Mouse (Mus musculus): Measurements from ENCODE around the gene Ldlr. TPM values are rescaled to one million over a fixed set of nuclear protein-coding genes. Genes with fewer than 3 reads are reported as not detected.
"Not testable (repeated sequence)": the region's sequence is repeated elsewhere in the genome, so short reads cannot be mapped to it uniquely, and the experiment has no call there.

Gene Ldlr
- 55.2 and 57.3 TPM in 2 replicates for polyA plus RNA-seq (2016; fragmentation: Nextera tagmentation; extraction: Ambion mirVana)

GRCm38 (mm10) chr9:21723377-21724146, at the start of gene Ldlr:
Gene Ldlr (plus strand): TSS chr9:21723483.
- H3K27ac ChIP-seq: peak within 1 kb of the TSS; percentile 94
- no peaks in the 10 kb centered on the region for H3K9me3 ChIP-seq (replicated peaks)
- peaks cover 45% of the 10 kb centered on the region for H3K36me3 ChIP-seq
- under 1% methylated on average over 47 of the region's 47 CpGs for WGBS
- DNase-seq (ENCODE audit: low spot score): peak; percentile 89
- H3K4me3 ChIP-seq: peak within 1 kb of the TSS; percentile 82
- no peaks in the 10 kb centered on the region for H3K27me3 ChIP-seq (ENCODE audit: low read depth, poor library complexity, severe bottlenecking)
- peaks cover 36% of the 10 kb centered on the region for H3K4me1 ChIP-seq

- Histone ChIP-seq H3K4me1 (no peaks in the 10 kb centered on the region), H3K36me3 (peaks cover 98% of the 10 kb centered on the region), H3K4me3 (no peak overlapping the region), H3K9me3 (replicated peaks) (no peaks in the 10 kb centered on the region), H3K27me3 (ENCODE audit: low read depth, poor library complexity, severe bottlenecking) (no peaks in the 10 kb centered on the region), H3K27ac (no peak overlapping the region)
- DNase-seq (ENCODE audit: low spot score): no peak
- 97% methylated on average over 17 of the region's 17 CpGs for WGBS
Measured at GRCm38 (mm10) chr9:21677706-21678105, 45.6 kb upstream of the Ldlr start.

GRCm38 (mm10) chr9:21680448-21680847, 42.8 kb upstream of the Ldlr start:
- Histone ChIP-seq H3K27ac (no peak overlapping the region), H3K4me1 (no peaks in the 10 kb centered on the region), H3K9me3 (replicated peaks) (no peaks in the 10 kb centered on the region), H3K27me3 (ENCODE audit: low read depth, poor library complexity, severe bottlenecking) (no peaks in the 10 kb centered on the region), H3K4me3 (no peak overlapping the region), H3K36me3 (peaks cover 98% of the 10 kb centered on the region)
- 93% methylated on average over 4 of the region's 4 CpGs for WGBS
- DNase-seq (ENCODE audit: low spot score): no peak

GRCm38 (mm10) chr9:21682827-21683226, 40.5 kb upstream of the Ldlr start:
- H3K4me3 ChIP-seq: no peak overlapping the region
- H3K9me3 ChIP-seq (replicated peaks): no peaks in the 10 kb centered on the region
- no peak overlapping the region for H3K27ac ChIP-seq
- 87% methylated on average over 4 of the region's 4 CpGs for WGBS
- H3K36me3 ChIP-seq: peaks cover 98% of the 10 kb centered on the region
- H3K4me1 ChIP-seq: no peaks in the 10 kb centered on the region
- H3K27me3 ChIP-seq (ENCODE audit: low read depth, poor library complexity, severe bottlenecking): no peaks in the 10 kb centered on the region
- no peak for DNase-seq (ENCODE audit: low spot score)

GRCm38 (mm10) chr9:21683897-21684296, 39.4 kb upstream of the Ldlr start:
- DNase-seq (ENCODE audit: low spot score): no peak
- 84% methylated on average over 3 of the region's 3 CpGs for WGBS
- peaks cover 98% of the 10 kb centered on the region for H3K36me3 ChIP-seq

GRCm38 (mm10) chr9:21688554-21688953, 34.7 kb upstream of the Ldlr start:
- Histone ChIP-seq H3K4me1 (no peaks in the 10 kb centered on the region), H3K9me3 (replicated peaks) (no peaks in the 10 kb centered on the region), H3K27me3 (ENCODE audit: low read depth, poor library complexity, severe bottlenecking) (no peaks in the 10 kb centered on the region), H3K27ac (no peak overlapping the region), H3K36me3 (peaks cover 100% of the 10 kb centered on the region), H3K4me3 (no peak overlapping the region)
- 95% methylated on average over 7 of the region's 7 CpGs for WGBS
- no peak for DNase-seq (ENCODE audit: low spot score)

More at GRCm38 (mm10) chr9:21683897-21684296, 39.4 kb upstream of the Ldlr start:
- Histone ChIP-seq H3K4me3 (no peak overlapping the region), H3K4me1 (no peaks in the 10 kb centered on the region), H3K27ac (no peak overlapping the region), H3K27me3 (ENCODE audit: low read depth, poor library complexity, severe bottlenecking) (no peaks in the 10 kb centered on the region), H3K9me3 (replicated peaks) (no peaks in the 10 kb centered on the region)

- Histone ChIP-seq H3K4me1 (no peaks in the 10 kb centered on the region), H3K9me3 (replicated peaks) (no peaks in the 10 kb centered on the region), H3K36me3 (peaks cover 100% of the 10 kb centered on the region), H3K27me3 (ENCODE audit: low read depth, poor library complexity, severe bottlenecking) (no peaks in the 10 kb centered on the region), H3K27ac (no peak overlapping the region), H3K4me3 (no peak overlapping the region)
- no peak for DNase-seq (ENCODE audit: low spot score)
- WGBS: 91% methylated on average over 3 of the region's 3 CpGs
Measured at GRCm38 (mm10) chr9:21690031-21690430, 33.3 kb upstream of the Ldlr start.

GRCm38 (mm10) chr9:21691862-21692261, 31.4 kb upstream of the Ldlr start:
- whole genome bisulfite sequencing: 54% methylated on average over 2 of the region's 2 CpGs
- Histone ChIP-seq H3K4me1 (no peaks in the 10 kb centered on the region), H3K4me3 (no peak overlapping the region), H3K27ac (no peak overlapping the region), H3K36me3 (peaks cover 99% of the 10 kb centered on the region), H3K27me3 (ENCODE audit: low read depth, poor library complexity, severe bottlenecking) (no peaks in the 10 kb centered on the region), H3K9me3 (replicated peaks) (no peaks in the 10 kb centered on the region)
- peak; percentile 41 for DNase-seq (ENCODE audit: low spot score)

GRCm38 (mm10) chr9:21692491-21692890, 30.8 kb upstream of the Ldlr start:
- H3K27ac ChIP-seq: no peak overlapping the region
- H3K36me3 ChIP-seq: peaks cover 99% of the 10 kb centered on the region
- no peak overlapping the region for H3K4me3 ChIP-seq
- WGBS: over 99% methylated on average over 4 of the region's 4 CpGs
- no peak for DNase-seq (ENCODE audit: low spot score)
- H3K4me1 ChIP-seq: no peaks in the 10 kb centered on the region
- no peaks in the 10 kb centered on the region for H3K27me3 ChIP-seq (ENCODE audit: low read depth, poor library complexity, severe bottlenecking)
- no peaks in the 10 kb centered on the region for H3K9me3 ChIP-seq (replicated peaks)

GRCm38 (mm10) chr9:21694071-21694470, 29.2 kb upstream of the Ldlr start:
- no peaks in the 10 kb centered on the region for H3K4me1 ChIP-seq
- H3K27ac ChIP-seq: no peak overlapping the region
- no peak for DNase-seq (ENCODE audit: low spot score)
- H3K36me3 ChIP-seq: peaks cover 98% of the 10 kb centered on the region
- no peak overlapping the region for H3K4me3 ChIP-seq
- H3K27me3 ChIP-seq (ENCODE audit: low read depth, poor library complexity, severe bottlenecking): no peaks in the 10 kb centered on the region
- no peaks in the 10 kb centered on the region for H3K9me3 ChIP-seq (replicated peaks)

GRCm38 (mm10) chr9:21695229-21695792, 28.0 kb upstream of the Ldlr start:
- Histone ChIP-seq H3K27ac (no peak overlapping the region), H3K27me3 (ENCODE audit: low read depth, poor library complexity, severe bottlenecking) (no peaks in the 10 kb centered on the region), H3K4me1 (no peaks in the 10 kb centered on the region), H3K9me3 (replicated peaks) (no peaks in the 10 kb centered on the region), H3K36me3 (peaks cover 98% of the 10 kb centered on the region), H3K4me3 (no peak overlapping the region)
- DNase-seq (ENCODE audit: low spot score): no peak
- WGBS: 93% methylated on average over 5 of the region's 5 CpGs

- Histone ChIP-seq H3K27me3 (ENCODE audit: low read depth, poor library complexity, severe bottlenecking) (no peaks in the 10 kb centered on the region), H3K4me3 (no peak overlapping the region), H3K9me3 (replicated peaks) (no peaks in the 10 kb centered on the region), H3K4me1 (no peaks in the 10 kb centered on the region), H3K36me3 (peaks cover 98% of the 10 kb centered on the region), H3K27ac (no peak overlapping the region)
- 91% methylated on average over 6 of the region's 6 CpGs for whole genome bisulfite sequencing
- DNase-seq (ENCODE audit: low spot score): no peak
Measured at GRCm38 (mm10) chr9:21697121-21697520, 26.2 kb upstream of the Ldlr start.

GRCm38 (mm10) chr9:21699280-21699679, 24.0 kb upstream of the Ldlr start:
- H3K9me3 ChIP-seq (replicated peaks); H3K27ac ChIP-seq; H3K4me1 ChIP-seq; DNase-seq (ENCODE audit: low spot score); H3K4me3 ChIP-seq; H3K27me3 ChIP-seq (ENCODE audit: low read depth, poor library complexity, severe bottlenecking): not testable (repeated sequence)
- WGBS: 95% methylated on average over 6 of the region's 6 CpGs
- peaks cover 98% of the 10 kb centered on the region for H3K36me3 ChIP-seq
